Mouse (Mus musculus) inflammation-experienced regulatory T-cells, adult 6 months (primary cell): ENCODE results near the gene Zfp882. TPM values are rescaled to one million over a fixed set of nuclear protein-coding genes. Genes with fewer than 3 reads are reported as not detected.
"Not testable (repeated sequence)": the region's sequence is repeated elsewhere in the genome, so short reads cannot be mapped to it uniquely, and the experiment has no call there.

ENCODE experiments used
- ATAC-seq: one replicate; pipeline ENCODE4 v1.8.0; 2017
- polyA plus RNA-seq, 3 experiments: library from polyadenylated mRNA; unstranded; fragments of 100-300 nt; shearing (Covaris generic); gene quantifications; one replicate each; pipeline ENCODE4 v1.2.1; 2017

Gene Zfp882
- polyA plus RNA-seq, 3 experiments from 2014 or later, result 5.3 to 10.2 (median 6.1) TPM

GRCm38 (mm10) chr8:71952961-71953700, 44.7 kb downstream of the Zfp882 start:
- not testable (repeated sequence) for ATAC-seq

- no peak for ATAC-seq
Measured at GRCm38 (mm10) chr8:71954666-71955065, 46.3 kb downstream of the Zfp882 start.

GRCm38 (mm10) chr8:71960483-71960882, 52.1 kb downstream of the Zfp882 start:
- ATAC-seq, result no peak

- ATAC-seq, result no peak
Measured at GRCm38 (mm10) chr8:71961796-71962195, 53.4 kb downstream of the Zfp882 start.

- ATAC-seq, result no peak
Measured at GRCm38 (mm10) chr8:71964051-71964450, 55.6 kb downstream of the Zfp882 start.

- no peak for ATAC-seq
Measured at GRCm38 (mm10) chr8:71965166-71965565, 56.8 kb downstream of the Zfp882 start.

Other genes with a start within 250 kb of the Zfp882 start
- under 1 TPM; 0.42 to 0.67 (median 0.54) TPM for gene Unc13a, start 236.9 kb upstream of the Zfp882 start, polyA plus RNA-seq
- gene Jak3, start 232.3 kb upstream of the Zfp882 start, polyA plus RNA-seq, result 10 to 100 TPM; 18.9 to 30.3 (median 22.5) TPM
- 10 to 100 TPM; 11.7 to 25.4 (median 22.8) TPM for gene Insl3, start 219.4 kb upstream of the Zfp882 start, polyA plus RNA-seq
- 1 to 10 TPM; 2.8 to 5.6 (median 4.3) TPM for gene B3gnt3, start 206.8 kb upstream of the Zfp882 start, polyA plus RNA-seq
- 10 to 100 TPM; 37.6 to 66.4 (median 54.3) TPM for gene Fcho1, start 182.9 kb upstream of the Zfp882 start, polyA plus RNA-seq
- 1 to 10 TPM; 4.1 to 5.5 (median 4.9) TPM for gene Zfp709, start 26.6 kb upstream of the Zfp882 start, polyA plus RNA-seq
- 10 to 100 TPM; 22.2 to 23.1 (median 22.8) TPM for gene Zfp617, start within 50 bp of the Zfp882 start, polyA plus RNA-seq
- 10 to 100 TPM; 24.4 to 30.1 (median 26.0) TPM for gene Zfp961, start 42.4 kb downstream of the Zfp882 start, polyA plus RNA-seq
- 1 to 10 TPM; 1.2 to 2.4 (median 2.2) TPM for gene Cyp4f18, start 101.0 kb downstream of the Zfp882 start, polyA plus RNA-seq
- gene Olfr372, start 132.6 kb downstream of the Zfp882 start, polyA plus RNA-seq, result not detected
- under 1 TPM; 0.15 to 0.51 (median 0.46) TPM for gene Olfr373, start 174.6 kb downstream of the Zfp882 start, polyA plus RNA-seq
- gene Olfr374, start 198.4 kb downstream of the Zfp882 start, polyA plus RNA-seq, result under 1 TPM; 0.08 to 0.72 (median 0.28) TPM
- 100 to 1,000 TPM; 170 to 464 (median 172) TPM for gene Tpm4, start 226.4 kb downstream of the Zfp882 start, polyA plus RNA-seq